Mouse (Mus musculus): ENCODE results near the gene Cop1.

GRCm38 (mm10) chr1:159254906-159255685 lies 23.0 kb downstream of the Cop1 start:
- no peak for TF ChIP-seq CTCF (IDR thresholded peaks at IDR 0.05; ENCODE audit: extremely low read depth, insufficient read depth, low read length)
- no peak for TF ChIP-seq POLR2A (IDR thresholded peaks at IDR 0.05; ENCODE audit: extremely low read depth, insufficient read depth, low read length)
